Mouse (Mus musculus): ENCODE data around the gene Ccdc97.

- TF ChIP-seq CTCF (IDR thresholded peaks at IDR 0.05; ENCODE audit: low read depth, low read length) (no peak), POLR2A (IDR thresholded peaks at IDR 0.05; ENCODE audit: extremely low read depth, insufficient read depth, low read length) (no peak)
Observed at GRCm38 (mm10) chr7:25677013-25677412, 41.9 kb downstream of the Ccdc97 start.

All from liver, adult 2 months (tissue).